Mouse (Mus musculus) embryonic facial prominence, embryonic 11.5 days (tissue): Measurements from ENCODE around the gene Gm20390. TPM values are rescaled to one million over a fixed set of nuclear protein-coding genes. Genes with fewer than 3 reads are reported as not detected.
A peak's percentile ranks its signal among the peaks of the same experiment; 100 is the strongest.

Experiments used
- ATAC-seq: fragments of 200-750 bp; cut with Nextera tagmentation; replicated peaks from 2 replicates; pipeline ENCODE4 v1.8.0; 2017; ENCODE audit warnings: low read depth; ENCODE audit not compliant: insufficient number of reproducible peaks, low FRiP score, low TSS enrichment
- DNase-seq: peaks from one replicate; pipeline ENCODE4 v3.0.0-alpha.2; 2015; ENCODE audit warnings: low spot score
- H3K27ac ChIP-seq: fragments of 300-500 bp; sonication (generic); replicated peaks from 2 replicates; pipeline ENCODE4 v1.5.1; 2014; ENCODE audit warnings: mild to moderate bottlenecking, low read depth, low read length, control low read depth
- H3K27me3 ChIP-seq: fragments of 300-500 bp; sonication (generic); 2 replicates; pipeline ENCODE4 v1.6.1; 2014; ENCODE audit warnings: mild to moderate bottlenecking, low read length, moderate library complexity, mixed read lengths; ENCODE audit not compliant: control insufficient read depth, insufficient read depth
- H3K36me3 ChIP-seq: fragments of 300-500 bp; sonication (generic); replicated peaks from 2 replicates; pipeline ENCODE4 v1.6.1; 2014; ENCODE audit warnings: low read depth, mild to moderate bottlenecking, low read length, moderate library complexity, mixed read lengths; ENCODE audit not compliant: control insufficient read depth, insufficient read depth
- H3K4me1 ChIP-seq: fragments of 300-500 bp; sonication (generic); 2 replicates; pipeline ENCODE4 v1.6.1; 2014; ENCODE audit warnings: low read length, mixed read lengths; ENCODE audit not compliant: control insufficient read depth, insufficient read depth
- H3K4me2 ChIP-seq: fragments of 300-500 bp; sonication (generic); 2 replicates; pipeline ENCODE4 v1.6.1; 2014; ENCODE audit warnings: low read depth, mild to moderate bottlenecking, control low read depth, low read length, moderate library complexity
- H3K4me3 ChIP-seq: fragments of 300-500 bp; sonication (generic); 2 replicates; pipeline ENCODE4 v1.5.1; 2014; ENCODE audit warnings: low read depth, low read length, control low read depth
- H3K9ac ChIP-seq: fragments of 300-500 bp; sonication (generic); replicated peaks from 2 replicates; pipeline ENCODE4 v1.6.1; 2014; ENCODE audit warnings: mild to moderate bottlenecking, control low read depth, low read length
- H3K9me3 ChIP-seq: fragments of 300-500 bp; sonication (generic); replicated peaks from 2 replicates; pipeline ENCODE4 v1.6.1; 2016; ENCODE audit warnings: mild to moderate bottlenecking, low read length, inconsistent platforms, mixed read lengths; ENCODE audit not compliant: control insufficient read depth
- WGBS: fragments of 180-500 bp; shearing (Covaris S2); extraction: QIAGEN DNeasy Blood & Tissue Kit; methylation state at CpG from one replicate; pipeline ENCODE4 v1.1.7; 2014; 5-methylcytosine and 5-hydroxymethylcytosine counted together
- polyA plus RNA-seq: library from polyadenylated mRNA; unstranded; fragments of >200 nt; fragmentation: Nextera tagmentation; extraction: Ambion mirVana; gene quantifications from 2 replicates; pipeline ENCODE4 v1.2.1, GENCODE M21; 2014

The Gm20390 gene
- polyA plus RNA-seq, 1 experiment from 2014 or later: 429 TPM

- ATAC-seq (no peak), DNase-seq (no peak)
- Histone ChIP-seq H3K4me3 (no peak overlapping the region), H3K36me3 (peaks cover 5% of the 10 kb centered on the region), H3K4me2 (no peak overlapping the region), H3K4me1 (no peaks in the 10 kb centered on the region), H3K9ac (no peak overlapping the region), H3K27ac (no peak overlapping the region), H3K27me3 (no peaks in the 10 kb centered on the region), H3K9me3 (no peaks in the 10 kb centered on the region)
- WGBS: 87% methylated on average over 4 of the region's 4 CpGs
These were observed 10.3 kb downstream of the Gm20390 start for GRCm38 (mm10) chr11:93957746-93958145.

- Histone ChIP-seq H3K4me1 (no peaks in the 10 kb centered on the region; the same call in 1 of the 2 replicates), H3K36me3 (peaks cover 5% of the 10 kb centered on the region), H3K27ac (no peak overlapping the region), H3K9me3 (no peaks in the 10 kb centered on the region), H3K4me3 (no peak overlapping the region), H3K4me2 (no peak overlapping the region), H3K9ac (no peak overlapping the region), H3K27me3 (no peaks in the 10 kb centered on the region)
- DNase-seq (no peak), ATAC-seq (no peak)
- 88% methylated on average over 2 of the region's 2 CpGs for WGBS
These were observed 11.0 kb downstream of the Gm20390 start for GRCm38 (mm10) chr11:93957031-93957555.

- no peaks in the 10 kb centered on the region; the same call in 1 of the 2 replicates for H3K4me1 ChIP-seq
- 0 out of 2 replicates have a peak, but pooled peaks have one; percentile 3 for ATAC-seq
These were observed 11.9 kb downstream of the Gm20390 start, which contains the start of gene Nme2 for GRCm38 (mm10) chr11:93956159-93956558. Gene Nme2 (minus strand): TSS chr11:93956259.

GRCm38 (mm10) chr11:93955256-93956150, 12.6 kb downstream of the Gm20390 start:
- no peaks in the 10 kb centered on the region for H3K9me3 ChIP-seq
- H3K4me2 ChIP-seq: peak overlapping the region; percentile 53
- peak overlapping the region; percentile 71 for H3K4me3 ChIP-seq
- peak; percentile 96 for ATAC-seq
- under 1% methylated on average over 63 of the region's 67 CpGs for WGBS
- peaks cover 7% of the 10 kb centered on the region for H3K36me3 ChIP-seq
- peak overlapping the region; percentile 72 for H3K9ac ChIP-seq
- H3K27ac ChIP-seq: peak overlapping the region; percentile 87
- H3K4me1 ChIP-seq: no peaks in the 10 kb centered on the region; the same call in 1 of the 2 replicates
- no peaks in the 10 kb centered on the region for H3K27me3 ChIP-seq
- DNase-seq: peak; percentile 95

More at GRCm38 (mm10) chr11:93956159-93956558, 11.9 kb downstream of the Gm20390 start, which contains the start of gene Nme2:
- 3% methylated on average over 6 of the region's 6 CpGs for whole genome bisulfite sequencing
- H3K27ac ChIP-seq: peak within 1 kb of the TSS; percentile 87
- peak within 1 kb of the TSS; percentile 71 for H3K4me3 ChIP-seq
- DNase-seq: no peak
- no peaks in the 10 kb centered on the region for H3K27me3 ChIP-seq
- H3K9ac ChIP-seq: peak within 1 kb of the TSS; percentile 72
- H3K36me3 ChIP-seq: peaks cover 5% of the 10 kb centered on the region
- H3K4me2 ChIP-seq: peak within 1 kb of the TSS; percentile 53
- no peaks in the 10 kb centered on the region for H3K9me3 ChIP-seq

- no peak for DNase-seq
- ATAC-seq: peak; percentile 31; the same call in 1 of the 2 replicates
- H3K4me2 ChIP-seq: peak overlapping the region; percentile 53
- no peak overlapping the region for H3K27ac ChIP-seq
- no peaks in the 10 kb centered on the region; the same call in 1 of the 2 replicates for H3K4me1 ChIP-seq
- H3K36me3 ChIP-seq: peaks cover 7% of the 10 kb centered on the region; the same call in 1 of the 2 replicates
- H3K9me3 ChIP-seq: no peaks in the 10 kb centered on the region
- H3K4me3 ChIP-seq: peak overlapping the region; percentile 71
- 46% methylated on average over 13 of the region's 13 CpGs for WGBS
- peak overlapping the region; percentile 72 for H3K9ac ChIP-seq
- no peaks in the 10 kb centered on the region for H3K27me3 ChIP-seq
These were observed 13.3 kb downstream of the Gm20390 start for GRCm38 (mm10) chr11:93954738-93955255.

- no peak for ATAC-seq
- Histone ChIP-seq H3K27ac (no peak overlapping the region), H3K4me2 (no peak overlapping the region), H3K4me3 (no peak overlapping the region), H3K36me3 (peaks cover 10% of the 10 kb centered on the region), H3K27me3 (no peaks in the 10 kb centered on the region), H3K4me1 (no peaks in the 10 kb centered on the region; the same call in 1 of the 2 replicates), H3K9ac (no peak overlapping the region), H3K9me3 (no peaks in the 10 kb centered on the region)
- WGBS: 48% methylated on average over 5 of the region's 5 CpGs
- no peak for DNase-seq
These were observed 15.7 kb downstream of the Gm20390 start for GRCm38 (mm10) chr11:93952376-93952775.

GRCm38 (mm10) chr11:93950045-93950444, 18.0 kb downstream of the Gm20390 start:
- ATAC-seq (no peak), DNase-seq (no peak)
- Histone ChIP-seq H3K9me3 (no peaks in the 10 kb centered on the region), H3K4me1 (no peaks in the 10 kb centered on the region; the same call in 1 of the 2 replicates), H3K27me3 (no peaks in the 10 kb centered on the region), H3K36me3 (peaks cover 10% of the 10 kb centered on the region), H3K4me2 (no peak overlapping the region), H3K9ac (no peak overlapping the region), H3K4me3 (no peak overlapping the region), H3K27ac (no peak overlapping the region)
- 85% methylated on average over 1 of the region's 1 CpGs for WGBS
